Mouse (Mus musculus): Measurements from ENCODE around the gene Tspan32. TPM values are rescaled to one million over a fixed set of nuclear protein-coding genes. Genes with fewer than 3 reads are reported as not detected.
A peak's percentile ranks its signal among the peaks of the same experiment; 100 is the strongest.

Tspan32 gene
- polyA plus RNA-seq, 1 experiment from 2014 or later = 0.14 TPM

DNA sequence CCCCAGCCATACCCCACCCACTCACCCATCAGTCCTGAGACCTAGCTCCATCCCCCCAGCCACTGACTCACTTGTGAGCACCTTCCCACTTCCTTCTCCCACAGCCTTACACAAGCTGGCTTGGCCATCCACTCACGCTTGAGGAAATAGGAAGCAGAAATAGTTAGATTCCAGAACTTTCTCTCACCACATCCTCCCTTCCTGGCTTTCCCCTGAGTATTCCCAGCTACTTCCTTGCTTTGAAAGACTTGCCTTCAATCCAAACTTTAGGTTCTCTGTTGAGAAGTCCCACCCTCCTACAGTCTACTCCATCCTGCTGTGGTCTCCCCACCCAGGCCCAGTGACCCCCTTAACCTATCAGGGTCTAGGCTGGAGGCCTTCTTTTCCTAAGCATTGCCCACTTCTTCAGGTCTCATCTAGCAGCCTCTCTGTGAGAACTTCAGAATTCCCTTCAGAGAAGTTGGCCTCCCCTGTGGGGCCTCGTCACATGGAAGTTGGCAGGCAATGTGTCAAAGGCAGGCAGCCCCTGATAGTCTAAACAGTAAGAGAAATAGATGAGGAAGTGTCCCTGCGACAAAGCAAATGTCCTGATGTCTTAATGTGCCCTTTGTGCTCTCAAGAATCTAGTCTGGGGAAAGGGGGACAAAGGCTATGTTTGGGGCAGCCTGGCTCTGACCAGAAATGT lies 36.4 kb downstream of the Tspan32 start:
- in situ Hi-C loops (cut with MboI; ENCODE audit: low pct_unique_long_range_greater_than_20kb) = no loop called here
- H3K27me3 ChIP-seq = no peaks in the 10 kb centered on the region
- no peak for TF ChIP-seq CTCF (IDR thresholded peaks at IDR 0.05)
- CTCF ChIA-PET = no interaction called here
- POLR2A ChIA-PET = no interaction called here
- DNase-seq (ENCODE audit: low read depth, low spot score) = no peak
- no peak for ATAC-seq

GRCm38 (mm10) chr7:143042089-143042488 lies 37.2 kb downstream of the Tspan32 start:
- DNase-seq (ENCODE audit: low read depth, low spot score) (no peak), ATAC-seq (no peak)
- CTCF ChIA-PET = interaction anchor here (1.0 kb wide), 1 partner anchor 8 kb away, joined by 5 read pairs; no protein-coding TSS in a partner anchor
- no peaks in the 10 kb centered on the region for H3K27me3 ChIP-seq
- in situ Hi-C loops (cut with MboI; ENCODE audit: low pct_unique_long_range_greater_than_20kb) = no loop called here
- no peak for TF ChIP-seq CTCF (IDR thresholded peaks at IDR 0.05)
- POLR2A ChIA-PET = no interaction called here

DNA sequence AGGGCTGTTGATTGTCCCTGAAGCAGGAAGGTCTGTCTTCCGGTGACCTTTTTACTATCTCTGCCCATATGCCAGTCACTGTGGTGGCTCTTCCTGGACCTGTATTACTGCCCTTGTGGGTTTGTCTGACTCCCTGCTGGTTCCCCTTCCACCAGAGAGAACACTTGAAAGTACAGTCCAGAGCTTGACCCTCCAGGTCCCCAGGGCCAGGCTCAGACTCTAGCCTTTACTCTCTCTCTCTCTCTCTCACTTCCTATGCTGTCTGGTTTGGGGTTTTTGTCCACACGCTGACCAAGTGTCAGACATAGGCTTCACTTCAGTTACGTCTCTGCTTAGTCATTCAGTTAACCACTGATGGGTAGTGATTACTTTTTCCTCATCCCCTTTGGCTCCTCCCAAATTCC lies 38.1 kb downstream of the Tspan32 start:
- POLR2A ChIA-PET = no interaction called here

GRCm38 (mm10) chr7:143044049-143044825 lies 39.4 kb downstream of the Tspan32 start:
- no peak for ATAC-seq
- POLR2A ChIA-PET = no interaction called here
- TF ChIP-seq CTCF (IDR thresholded peaks at IDR 0.05) = no peak
- no peaks in the 10 kb centered on the region for H3K27me3 ChIP-seq
- in situ Hi-C loops (cut with MboI; ENCODE audit: low pct_unique_long_range_greater_than_20kb) = no loop called here
- CTCF ChIA-PET = no interaction called here
- no peak for DNase-seq (ENCODE audit: low read depth, low spot score)

More for the DNA sequence above, 38.1 kb downstream of the Tspan32 start:
- DNase-seq (ENCODE audit: low read depth, low spot score) (no peak), ATAC-seq (no peak)
- in situ Hi-C loops (cut with MboI; ENCODE audit: low pct_unique_long_range_greater_than_20kb) = no loop called here
- CTCF ChIA-PET = interaction anchor here (1.0 kb wide), 1 partner anchor 9 kb away, joined by 5 read pairs; no protein-coding TSS in a partner anchor
- no peaks in the 10 kb centered on the region for H3K27me3 ChIP-seq
- no peak for TF ChIP-seq CTCF (IDR thresholded peaks at IDR 0.05)

GRCm38 (mm10) chr7:143044826-143045206 lies 40.0 kb downstream of the Tspan32 start:
- no peak for ATAC-seq
- TF ChIP-seq CTCF (IDR thresholded peaks at IDR 0.05) = peak; percentile 50
- DNase-seq (ENCODE audit: low read depth, low spot score) = no peak
- ChIA-PET CTCF (no interaction called here), POLR2A (no interaction called here)
- H3K27me3 ChIP-seq = no peaks in the 10 kb centered on the region
- in situ Hi-C loops (cut with MboI; ENCODE audit: low pct_unique_long_range_greater_than_20kb) = no loop called here

GRCm38 (mm10) chr7:143046358-143046757 lies 41.5 kb downstream of the Tspan32 start:
- ChIA-PET CTCF (no interaction called here), POLR2A (no interaction called here)
- H3K27me3 ChIP-seq = no peaks in the 10 kb centered on the region
- TF ChIP-seq CTCF (IDR thresholded peaks at IDR 0.05) = no peak
- no peak for DNase-seq (ENCODE audit: low read depth, low spot score)
- ATAC-seq = no peak
- in situ Hi-C loops (cut with MboI; ENCODE audit: low pct_unique_long_range_greater_than_20kb) = no loop called here

- DNase-seq (ENCODE audit: low read depth, low spot score) = no peak
- POLR2A ChIA-PET = no interaction called here
- CTCF ChIA-PET = no interaction called here
- ATAC-seq = no peak
- H3K27me3 ChIP-seq = no peaks in the 10 kb centered on the region
- in situ Hi-C loops (cut with MboI; ENCODE audit: low pct_unique_long_range_greater_than_20kb) = no loop called here
- TF ChIP-seq CTCF (IDR thresholded peaks at IDR 0.05) = no peak
Observed at GRCm38 (mm10) chr7:143049331-143049730, 44.5 kb downstream of the Tspan32 start.

DNA sequence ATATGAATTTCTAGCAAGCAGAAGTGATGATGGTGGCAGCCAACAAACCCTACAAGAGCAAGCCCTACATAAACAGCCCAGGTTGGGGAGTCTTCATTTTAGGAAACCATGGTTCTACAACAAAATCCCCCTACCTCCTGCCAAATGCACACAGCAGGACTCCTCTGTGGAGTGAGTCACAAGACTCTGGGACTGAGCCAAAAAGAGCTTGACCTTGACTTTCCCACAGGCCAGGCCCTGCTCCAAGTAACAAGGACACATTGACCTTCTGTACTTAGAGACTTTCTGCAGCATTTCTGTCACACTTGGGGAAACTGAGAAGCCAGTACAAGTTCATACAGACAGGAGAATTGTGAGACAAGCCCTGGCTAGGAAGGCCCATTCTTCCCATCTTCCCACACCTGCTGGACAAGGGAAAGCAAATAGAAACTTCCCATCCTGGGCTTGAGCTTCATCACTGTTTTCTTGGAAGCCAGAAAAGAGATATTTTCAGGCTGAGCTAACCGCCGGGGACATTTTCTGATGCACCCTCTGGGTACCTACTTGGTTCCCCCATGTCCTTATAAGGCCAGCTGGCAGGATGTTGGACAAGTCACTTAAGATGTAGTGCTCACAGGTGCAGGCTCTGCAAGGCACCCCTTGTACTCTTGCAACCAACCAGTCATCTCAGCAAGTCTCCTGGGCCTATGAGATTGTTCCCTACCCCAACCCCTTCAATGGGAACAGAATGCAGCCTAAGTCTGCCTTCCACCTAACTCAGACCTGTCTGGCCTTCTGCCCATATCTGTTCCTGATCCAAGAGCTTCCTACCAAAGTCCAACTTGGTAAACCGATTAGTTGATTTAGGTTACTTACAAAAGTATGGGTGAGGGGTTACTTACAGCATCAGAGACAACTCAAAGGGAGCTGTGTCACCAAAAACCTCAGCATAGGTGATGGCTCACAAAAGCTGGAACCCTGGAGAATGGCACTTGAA lies 45.3 kb downstream of the Tspan32 start:
- TF ChIP-seq CTCF (IDR thresholded peaks at IDR 0.05) = no peak
- DNase-seq (ENCODE audit: low read depth, low spot score) (no peak), ATAC-seq (no peak)
- ChIA-PET CTCF (interaction anchor here (1.0 to 1.4 kb wide), 2 partner anchors 36 to 42 kb away, joined by 3 to 4 read pairs; no protein-coding TSS in a partner anchor), POLR2A (no interaction called here)
- H3K27me3 ChIP-seq = no peaks in the 10 kb centered on the region
- in situ Hi-C loops (cut with MboI; ENCODE audit: low pct_unique_long_range_greater_than_20kb) = loop anchor here (5.0 kb wide), 1 partner anchor 33 kb away; no protein-coding TSS in a partner anchor

- H3K27me3 ChIP-seq = no peaks in the 10 kb centered on the region
- ATAC-seq (no peak), DNase-seq (ENCODE audit: low read depth, low spot score) (no peak)
- TF ChIP-seq CTCF (IDR thresholded peaks at IDR 0.05) = no peak
- CTCF ChIA-PET = interaction anchor here (1.0 kb wide), 1 partner anchor 9 kb away, joined by 3 read pairs; no protein-coding TSS in a partner anchor
- POLR2A ChIA-PET = interaction anchor here (0.6 to 2.6 kb wide), 3 partner anchors 9 to 35 kb away, joined by 3 to 17 read pairs (median 3); no protein-coding TSS in a partner anchor
- in situ Hi-C loops (cut with MboI; ENCODE audit: low pct_unique_long_range_greater_than_20kb) = loop anchor here (5.0 kb wide), 1 partner anchor 34 kb away; no protein-coding TSS in a partner anchor
Observed at GRCm38 (mm10) chr7:143051316-143051715, 46.5 kb downstream of the Tspan32 start.

DNA sequence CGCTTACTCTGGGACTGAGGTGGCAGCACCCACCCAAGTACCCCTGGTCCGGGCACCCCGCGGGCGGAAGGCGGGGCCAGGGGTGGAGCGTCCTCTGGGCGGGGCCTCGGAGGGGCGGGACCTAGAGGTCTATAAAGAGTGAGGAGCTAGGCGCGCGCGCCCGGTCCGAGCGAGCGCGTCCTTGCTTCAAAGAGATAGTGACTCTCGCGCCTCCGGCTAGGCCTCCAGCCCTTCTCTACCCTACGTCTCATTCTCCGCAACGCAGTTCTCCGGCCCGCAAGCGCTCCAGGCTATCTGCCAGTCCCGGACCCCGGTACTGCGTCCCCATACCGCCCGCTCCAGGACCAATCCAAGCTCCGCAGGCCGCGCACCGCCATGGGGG lies 47.8 kb downstream of the Tspan32 start, which contains the start of gene Cd81:
Cd81 (plus strand) TSS at position 114 of the 382 bp plus-strand sequence.
- in situ Hi-C loops (cut with MboI; ENCODE audit: low pct_unique_long_range_greater_than_20kb) = loop anchor here (5.0 kb wide), 1 partner anchor 35 kb away; no protein-coding TSS in a partner anchor
- DNase-seq (ENCODE audit: low read depth, low spot score) (no peak), ATAC-seq (peak; percentile 67)
- H3K27me3 ChIP-seq = no peaks in the 10 kb centered on the region
- CTCF ChIA-PET = interaction anchor here (1.0 to 1.9 kb wide), 8 partner anchors 8 to 45 kb away, joined by 3 to 9 read pairs (median 4); no protein-coding TSS in a partner anchor
- TF ChIP-seq CTCF (IDR thresholded peaks at IDR 0.05) = no peak
- POLR2A ChIA-PET = interaction anchor here (1.1 to 3.8 kb wide), 9 partner anchors 8 to 44 kb away, joined by 3 to 30 read pairs (median 6); no protein-coding TSS in a partner anchor
